Mouse (Mus musculus) lung, adult 2 months (tissue): ENCODE results near the gene H2-M10.3.
"Not testable (repeated sequence)": the region's sequence is repeated elsewhere in the genome, so short reads cannot be mapped to it uniquely, and the experiment has no call there.

Source experiments
- CTCF ChIP-seq: fragments of 200-500 bp; IDR thresholded peaks from 2 replicates; pipeline ENCODE4 v1.5.1; 2011; ENCODE audit warnings: mild to moderate bottlenecking, low read length, control low read depth; ENCODE audit not compliant: insufficient read depth
- POLR2A ChIP-seq: fragments of 200-500 bp; IDR thresholded peaks from 2 replicates; pipeline ENCODE4 v1.6.1; 2011; ENCODE audit warnings: low read depth, mild to moderate bottlenecking, control low read depth, low read length, borderline replicate concordance; ENCODE audit errors: extremely low read depth

DNA sequence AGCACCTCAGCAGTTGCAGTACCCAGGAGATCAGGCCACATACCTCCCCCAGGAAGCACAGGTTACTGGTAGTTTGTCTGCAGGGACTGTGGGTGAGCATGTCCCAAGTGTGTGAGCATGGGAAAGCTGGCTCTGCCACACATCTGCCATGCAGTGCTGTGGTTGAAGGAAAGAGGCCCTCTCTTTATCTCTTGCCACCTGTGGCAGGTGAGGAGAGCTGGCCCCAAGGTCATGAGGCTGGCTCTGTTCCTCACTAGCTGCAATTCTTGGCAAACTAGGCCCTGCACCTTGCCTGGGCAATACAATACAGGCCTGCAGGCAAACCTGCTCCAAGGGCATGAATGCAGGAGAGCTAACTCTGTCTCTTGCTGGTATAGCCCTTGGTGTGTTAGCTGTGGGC, 5.8 kb downstream of the H2-M10.3 start:
- TF ChIP-seq CTCF, POLR2A: not testable (repeated sequence)
